Mouse (Mus musculus): ENCODE measurements at regions not wholly inside any gene's neighbourhood (a gene's known extent, or its start where the extent isn't known, plus 50 kb on each side); places are given as distances from the start of the nearest gene placed in this dataset.

DNA sequence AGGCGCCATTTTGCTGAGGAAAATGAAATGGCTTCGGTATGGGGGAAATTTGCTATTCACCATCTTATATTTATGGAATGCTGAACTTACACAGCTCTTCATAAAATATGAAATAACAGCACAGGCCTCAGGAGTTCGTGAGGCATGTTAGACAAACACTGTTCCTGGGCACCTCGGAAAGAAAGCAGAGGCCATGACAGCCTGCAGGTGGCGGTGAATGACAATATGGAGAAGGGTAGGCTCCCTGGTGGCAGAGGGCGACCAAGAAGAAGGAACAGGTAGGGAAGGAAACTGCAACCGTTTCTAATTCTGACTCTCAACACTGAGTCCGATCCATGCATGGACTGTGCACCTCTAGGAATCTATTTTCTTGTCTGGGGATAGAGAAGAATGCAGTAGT, 553.6 kb upstream of the Tmpo start:
- DNase-seq (ENCODE audit: low read depth) = no peak

DNA sequence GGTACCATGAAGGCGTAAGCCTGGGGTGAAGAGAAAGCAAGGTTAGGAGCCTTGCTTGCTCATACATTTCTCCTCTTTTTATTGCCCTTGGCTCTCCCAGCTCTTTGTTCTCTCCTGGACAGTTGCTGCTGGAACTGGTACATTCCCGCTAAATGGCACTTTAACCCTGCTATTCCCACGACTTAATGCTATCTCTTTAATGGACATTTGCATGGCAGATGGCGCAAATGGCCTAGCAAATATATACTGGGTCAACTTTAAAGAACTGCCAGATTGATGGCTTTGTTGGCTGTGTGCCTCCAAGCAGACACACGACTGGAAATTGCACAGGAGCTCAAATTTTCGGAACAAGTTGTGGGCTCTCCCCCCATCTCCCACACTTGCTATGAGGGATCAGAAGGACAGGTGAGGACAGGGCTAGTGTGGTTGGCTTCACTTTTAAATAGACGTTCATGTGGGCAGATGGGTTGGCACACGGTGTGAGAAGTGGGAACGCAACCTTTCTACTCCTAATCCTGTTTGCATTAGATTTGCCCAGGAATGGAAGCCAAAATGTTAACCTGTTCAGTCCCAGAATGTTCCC, 551.0 kb upstream of the Tmpo start:
- no peak for DNase-seq (ENCODE audit: low read depth)

DNA sequence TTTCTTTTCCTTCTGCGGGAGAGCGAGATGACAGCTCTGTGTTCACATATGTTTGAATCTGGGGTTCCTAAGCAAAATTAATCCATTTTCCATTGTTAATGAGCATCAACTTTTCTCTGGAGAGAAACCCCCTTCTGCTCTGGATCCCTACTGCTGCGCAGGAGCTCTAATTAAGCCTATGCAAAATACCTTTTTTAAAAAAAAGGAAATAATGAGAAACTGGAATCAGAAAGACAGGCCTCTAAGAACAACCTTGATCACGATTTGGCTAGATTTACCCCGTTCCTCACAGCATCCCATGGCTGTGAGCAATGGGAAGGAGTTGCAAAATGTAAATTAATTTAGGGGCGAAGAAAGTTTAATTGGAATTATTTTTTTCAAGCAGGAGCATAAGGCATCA, 548.9 kb upstream of the Tmpo start:
- no peak for DNase-seq (ENCODE audit: low read depth)

DNA sequence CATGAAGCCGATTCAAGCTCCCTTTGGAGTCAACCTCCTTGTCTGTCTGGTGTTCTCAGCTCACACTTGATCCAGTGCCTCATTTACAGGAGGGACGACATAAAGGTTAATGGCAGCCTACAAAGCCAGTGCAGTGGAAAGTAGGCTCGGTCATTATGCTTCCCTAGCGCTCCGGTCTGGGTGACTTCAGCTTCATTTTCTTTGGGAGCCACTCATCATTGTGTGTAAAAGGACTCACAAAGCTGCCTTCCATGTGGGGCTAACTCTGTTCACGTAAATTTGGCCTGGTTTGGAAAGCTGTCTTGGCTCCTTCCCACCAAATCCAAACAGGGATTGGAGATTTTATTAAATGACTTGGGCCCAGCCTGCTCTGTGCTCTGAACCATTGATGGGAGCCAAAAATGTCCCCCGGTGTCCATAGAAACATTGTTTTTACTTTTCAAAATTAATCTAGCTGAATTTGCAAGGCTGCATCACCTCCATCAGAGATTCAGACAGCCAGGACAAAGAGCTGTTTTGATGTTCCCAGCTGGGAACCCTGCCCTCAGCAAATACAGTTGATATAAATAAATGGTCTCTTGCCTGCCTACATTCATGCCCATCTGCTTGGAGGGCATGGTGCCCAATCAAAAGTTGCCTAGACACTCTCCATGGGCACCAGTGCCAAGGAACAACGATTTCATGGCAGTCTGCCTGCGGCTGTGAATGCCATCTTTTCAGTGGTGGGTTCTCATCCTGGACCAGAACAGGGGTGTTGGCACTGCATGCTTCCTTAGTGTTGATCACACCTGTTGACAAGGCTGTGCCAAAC, 538.7 kb upstream of the Tmpo start:
- DNase-seq (ENCODE audit: low read depth) = no peak

DNA sequence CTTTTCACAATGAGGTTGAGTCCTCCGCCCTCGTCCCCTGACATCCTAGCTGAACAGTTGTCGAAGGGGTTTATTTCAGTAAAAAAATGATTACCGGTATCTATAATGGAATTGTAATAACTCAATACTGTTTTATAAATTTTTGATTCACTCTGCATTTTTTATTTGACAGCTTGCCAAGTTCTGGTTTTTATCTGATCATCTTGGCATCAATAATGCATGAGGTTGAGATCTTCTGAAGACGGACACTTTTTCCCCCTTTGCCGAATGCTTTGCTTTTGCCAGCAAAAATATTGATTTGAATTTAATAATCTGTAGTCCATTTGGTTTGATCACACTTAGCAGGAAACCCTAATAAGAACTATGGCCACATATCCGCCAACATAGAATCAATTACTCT, 535.5 kb upstream of the Tmpo start:
- no peak for DNase-seq (ENCODE audit: low read depth)

DNA sequence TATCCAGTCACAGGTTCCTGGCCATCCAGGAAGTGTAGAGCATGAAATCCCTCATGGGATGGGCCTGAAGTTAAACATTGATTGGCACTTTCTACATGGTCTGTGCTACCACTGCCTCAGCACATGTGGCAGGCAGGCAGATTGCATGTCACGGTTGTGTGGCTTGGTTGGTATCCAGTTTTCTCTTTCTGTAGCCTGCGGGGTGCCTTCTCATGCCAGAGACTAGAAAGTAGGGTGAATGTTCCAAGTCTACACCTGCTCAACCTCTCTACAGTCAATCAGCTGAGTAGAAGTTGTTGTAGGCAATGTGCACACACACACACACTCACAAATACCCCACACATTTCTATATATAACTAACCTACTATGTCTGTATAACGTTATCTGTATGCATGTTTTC, 533.5 kb upstream of the Tmpo start:
- no peak for DNase-seq (ENCODE audit: low read depth)

DNA sequence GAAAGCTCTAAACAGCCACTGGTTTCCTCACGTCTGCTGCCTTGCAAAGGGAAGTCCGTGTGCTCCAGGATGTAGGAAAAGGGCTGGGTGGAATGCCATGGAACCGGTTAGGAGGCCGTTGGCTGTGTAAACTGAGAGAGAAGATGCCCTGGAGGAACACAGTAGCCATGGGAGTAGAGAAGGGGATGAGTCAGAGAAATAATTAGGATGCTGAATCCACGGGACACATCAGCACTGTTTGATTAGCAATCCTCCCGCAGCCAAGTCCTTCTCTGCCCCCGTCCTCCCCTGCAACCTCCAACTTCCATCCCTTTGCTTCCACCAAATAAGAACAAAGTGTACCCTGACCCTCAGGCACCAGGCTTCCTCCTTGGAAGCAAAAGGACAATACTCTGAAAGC, 532.4 kb upstream of the Tmpo start:
- no peak for DNase-seq (ENCODE audit: low read depth)

DNA sequence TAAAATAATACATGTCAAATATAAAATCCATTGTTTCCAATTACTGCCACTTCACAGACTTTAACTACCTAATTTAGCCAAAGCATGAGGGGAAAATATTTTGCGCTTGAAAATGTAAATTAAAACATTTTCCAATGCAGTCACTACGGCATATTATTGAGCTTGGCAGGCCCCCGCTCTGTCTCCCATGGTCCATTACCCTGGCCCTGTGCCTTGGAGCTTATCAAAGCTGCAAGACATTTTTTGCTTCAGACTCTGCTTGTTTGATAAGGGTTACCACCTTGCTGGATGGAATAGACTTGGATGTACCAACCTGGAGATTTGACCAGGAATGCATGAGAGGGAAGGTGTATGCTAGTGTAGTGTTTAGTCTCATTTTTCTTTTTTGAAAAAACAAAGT, 525.7 kb upstream of the Tmpo start:
- DNase-seq (ENCODE audit: low read depth) = no peak

DNA sequence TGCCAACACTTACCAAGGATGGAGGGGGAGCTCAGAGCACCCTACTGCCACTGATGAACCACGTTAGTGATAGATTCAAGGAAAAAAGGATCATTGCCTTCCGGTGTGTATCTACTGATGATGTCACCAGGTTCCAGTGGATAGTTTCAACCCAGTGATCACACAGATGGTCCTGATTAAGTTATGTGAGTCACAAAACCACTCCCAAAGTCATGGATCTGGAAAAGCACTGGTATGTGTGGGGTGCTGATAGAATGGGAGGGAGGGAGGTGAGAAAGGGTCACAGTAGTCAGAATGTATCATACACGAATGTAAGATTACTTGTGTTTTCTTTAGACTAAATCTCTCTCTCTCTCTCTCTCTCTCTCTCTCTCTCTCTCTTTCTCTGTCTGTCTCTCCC, 523.6 kb upstream of the Tmpo start:
- no peak for DNase-seq (ENCODE audit: low read depth)

DNA sequence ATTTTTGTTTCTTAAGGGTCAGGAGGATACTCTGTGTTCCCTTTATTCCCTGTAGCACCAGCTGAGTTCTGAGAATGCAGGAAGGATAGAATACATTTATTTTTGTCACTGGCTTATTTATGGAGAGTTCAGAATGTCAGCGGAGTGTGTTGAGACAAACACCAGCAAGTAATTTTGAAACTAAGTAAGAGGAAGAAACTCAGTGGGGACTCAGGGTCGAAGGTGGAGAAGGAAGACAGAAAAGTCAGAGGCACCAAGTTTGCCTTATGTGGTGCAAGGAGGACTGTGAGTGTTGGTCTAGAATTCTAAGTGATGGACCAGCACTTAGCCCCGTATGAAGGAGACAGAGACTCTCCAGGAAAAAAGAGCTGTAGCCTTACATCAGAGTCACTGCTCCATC, 520.7 kb upstream of the Tmpo start:
- no peak for DNase-seq (ENCODE audit: low read depth)

DNA sequence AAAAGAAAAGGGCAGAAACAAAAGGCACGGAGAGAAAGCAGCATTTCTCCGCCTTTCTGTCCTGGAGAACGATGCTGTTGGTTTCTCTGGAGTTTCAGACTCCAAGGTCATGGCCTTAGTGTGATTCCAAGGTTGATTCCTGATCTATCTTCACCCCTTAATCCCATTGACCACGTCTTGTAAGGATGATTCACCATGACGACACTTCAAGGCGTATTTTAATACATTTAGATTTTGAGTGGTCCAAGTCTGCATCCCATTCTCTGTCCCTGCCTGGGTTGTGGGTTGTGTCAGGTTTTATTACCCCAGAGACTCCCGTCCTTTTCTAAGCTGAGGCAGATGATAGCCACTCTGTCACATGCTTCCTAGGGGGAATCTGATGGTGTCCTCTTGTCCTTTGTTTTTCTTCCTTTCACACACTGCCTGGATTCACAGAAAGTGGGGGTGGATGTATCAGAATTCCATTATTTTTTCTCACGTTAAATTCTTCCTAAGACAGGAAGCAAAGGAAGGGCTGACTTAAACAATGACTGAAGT, 505.0 kb upstream of the Tmpo start:
- no peak for DNase-seq (ENCODE audit: low read depth)

DNA sequence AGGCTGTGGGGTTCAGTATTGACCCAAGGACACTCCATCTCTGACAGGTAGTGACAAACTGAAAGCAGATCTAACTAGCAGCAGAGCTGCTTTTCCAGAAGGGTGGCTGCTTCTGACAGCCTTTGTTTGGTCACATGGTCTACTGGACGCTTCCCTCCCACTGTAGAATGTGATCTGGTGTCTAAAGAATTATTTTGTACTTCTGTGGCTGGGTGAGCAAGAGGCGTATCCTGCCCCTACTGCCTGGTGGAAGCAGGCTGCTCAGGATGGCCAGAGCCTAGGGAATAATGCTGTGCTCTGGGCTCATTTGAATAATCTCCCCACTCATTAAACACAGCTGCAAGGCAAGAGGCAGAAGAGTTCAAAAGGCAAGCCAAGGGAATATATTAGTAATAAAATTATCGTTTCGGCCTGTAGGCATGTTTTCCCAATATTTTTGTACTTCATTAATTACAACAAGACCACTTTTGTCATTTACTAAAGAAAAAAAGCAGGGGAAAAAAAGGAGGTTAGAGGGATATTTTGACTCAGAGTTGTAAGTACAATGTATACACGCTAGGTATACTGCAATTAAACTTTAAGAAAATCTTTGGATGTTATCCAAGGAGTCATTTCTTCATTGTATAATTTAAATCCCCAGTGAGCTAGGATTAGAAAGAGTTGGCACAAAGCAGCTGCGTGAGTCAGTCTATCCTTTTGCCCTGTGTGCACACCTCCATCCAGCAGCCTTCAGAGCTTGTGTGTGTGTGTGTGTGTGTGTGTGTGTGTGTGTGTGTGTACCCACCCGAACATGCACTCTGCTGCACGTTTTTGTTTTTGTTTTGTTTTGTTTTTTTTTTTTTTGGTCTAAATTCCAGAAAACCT, 504.3 kb upstream of the Tmpo start:
- DNase-seq (ENCODE audit: low read depth) = no peak

DNA sequence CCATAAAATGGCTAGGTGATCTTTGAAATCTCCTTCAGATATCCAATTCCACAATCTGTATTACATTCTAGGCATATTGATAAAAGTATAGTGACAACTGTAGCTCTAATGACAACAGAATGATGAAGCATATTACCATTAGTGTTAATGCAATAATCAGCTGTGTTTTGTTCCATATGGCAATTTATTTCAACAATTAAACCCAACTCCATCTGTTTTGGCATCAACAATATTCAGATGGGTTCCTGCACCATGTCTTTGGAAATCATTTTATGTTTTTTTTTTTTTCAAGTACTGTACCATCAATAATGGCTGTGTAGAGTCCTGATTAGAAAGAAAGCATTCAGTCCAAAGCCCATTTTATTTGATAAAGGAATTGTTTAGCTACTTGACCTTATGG, 498.5 kb upstream of the Tmpo start:
- DNase-seq (ENCODE audit: low read depth) = no peak

DNA sequence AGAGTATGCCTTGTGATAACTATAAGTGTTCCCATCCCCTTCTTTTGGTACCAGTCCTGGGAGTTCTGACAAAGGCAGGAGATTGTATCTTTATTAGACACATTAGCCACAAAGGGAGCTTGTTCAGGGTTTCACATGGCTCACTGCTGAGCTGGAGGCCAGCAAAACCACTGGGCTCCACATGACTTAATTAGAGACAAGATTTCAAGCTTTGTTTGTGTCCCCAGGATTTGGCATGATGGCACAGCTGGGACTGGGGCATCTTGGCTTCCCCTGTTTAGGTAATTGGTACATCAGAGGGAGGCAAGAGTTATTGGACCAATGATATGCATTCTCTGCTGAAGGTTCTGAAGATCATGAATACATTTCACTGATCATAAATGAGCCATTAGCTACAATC, 456.8 kb upstream of the Tmpo start:
- no peak for DNase-seq (ENCODE audit: low read depth)

DNA sequence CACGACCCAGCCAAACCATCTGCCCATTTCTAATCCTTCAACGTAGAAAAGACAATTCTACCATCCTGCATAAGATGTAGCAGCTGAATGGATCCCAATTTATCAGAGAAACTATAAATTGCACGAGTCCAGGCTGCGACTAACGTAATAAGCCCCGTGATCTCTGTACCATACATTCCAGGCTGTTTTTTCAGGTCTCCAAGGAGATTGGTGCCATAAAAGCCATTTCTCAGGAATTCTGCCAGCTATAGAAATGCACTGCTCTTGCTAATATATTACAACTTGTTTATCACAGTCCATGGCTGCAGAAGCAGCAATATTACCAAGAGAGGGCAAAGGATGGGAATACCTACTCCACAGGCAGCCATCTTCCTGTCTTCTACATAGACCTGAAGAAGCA, 447.6 kb upstream of the Tmpo start:
- DNase-seq (ENCODE audit: low read depth) = no peak

DNA sequence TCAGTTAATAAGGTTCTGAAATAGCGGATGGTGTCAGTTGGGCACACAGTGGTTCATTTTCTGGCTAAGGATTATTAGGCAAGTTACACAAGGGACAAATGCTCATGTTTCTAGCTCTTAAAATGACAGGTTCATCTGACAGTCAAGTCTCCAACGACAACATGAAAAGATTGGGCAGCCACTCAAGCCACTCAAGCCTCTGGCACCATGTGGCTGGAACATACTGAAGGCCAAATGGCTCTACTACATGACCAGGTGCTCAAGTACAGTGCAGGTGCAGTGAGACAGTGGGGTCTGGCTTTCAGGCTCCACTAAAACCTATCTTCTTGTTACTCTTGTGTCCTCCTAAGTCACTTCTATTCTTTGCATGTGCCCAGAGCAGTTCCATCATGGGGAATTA, 441.2 kb upstream of the Tmpo start:
- DNase-seq (ENCODE audit: low read depth) = no peak

DNA sequence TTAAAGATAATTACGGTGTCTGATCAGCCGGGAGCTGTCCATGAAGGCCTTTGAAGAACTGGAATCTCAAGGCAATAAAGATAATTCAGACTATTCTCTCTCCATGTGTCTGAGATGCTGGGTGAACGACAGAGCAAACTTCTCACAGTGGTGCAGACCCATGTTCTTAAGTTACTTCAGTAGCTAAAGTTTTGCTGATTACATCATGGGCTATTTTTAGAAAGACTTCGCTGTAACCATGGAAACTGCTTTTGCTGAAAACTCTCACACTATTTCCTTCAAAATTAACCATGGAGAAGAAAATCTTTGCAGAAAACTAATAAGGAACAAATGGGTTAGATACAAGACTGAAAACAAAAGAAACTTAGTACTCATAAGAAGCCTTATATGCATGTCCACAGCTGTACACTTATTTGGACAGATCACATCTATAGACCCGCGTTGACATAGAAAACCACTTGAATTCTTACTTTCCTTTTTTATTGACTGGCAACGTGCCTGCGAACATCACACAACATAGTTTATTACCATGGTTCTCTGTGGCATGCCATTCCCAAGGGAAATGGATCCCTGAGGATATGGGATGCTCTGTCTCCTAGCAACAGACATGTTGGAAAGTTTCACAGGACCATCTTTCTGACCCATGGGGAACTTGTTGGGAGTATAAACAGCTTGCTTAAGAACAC, 432.8 kb upstream of the Tmpo start:
- no peak for DNase-seq (ENCODE audit: low read depth)

DNA sequence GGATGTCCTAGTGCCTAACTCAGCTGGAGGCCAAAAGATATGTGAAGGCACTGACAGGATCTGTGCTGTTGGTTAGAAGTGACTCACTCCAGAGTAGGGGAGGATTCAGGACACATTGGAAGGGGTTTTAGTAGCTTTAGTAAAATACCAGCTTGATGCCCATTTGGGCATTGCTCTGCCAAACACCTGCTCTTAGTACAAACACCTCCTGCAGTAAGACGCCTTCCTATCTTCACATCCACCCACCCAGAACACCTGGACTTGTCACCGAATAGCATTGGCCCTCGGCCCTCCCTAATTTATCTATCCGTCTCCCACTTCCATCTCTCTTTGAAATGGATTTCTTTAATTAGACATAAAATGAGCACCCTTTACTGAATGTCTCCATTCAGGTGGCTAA, 430.9 kb upstream of the Tmpo start:
- DNase-seq (ENCODE audit: low read depth) = no peak

DNA sequence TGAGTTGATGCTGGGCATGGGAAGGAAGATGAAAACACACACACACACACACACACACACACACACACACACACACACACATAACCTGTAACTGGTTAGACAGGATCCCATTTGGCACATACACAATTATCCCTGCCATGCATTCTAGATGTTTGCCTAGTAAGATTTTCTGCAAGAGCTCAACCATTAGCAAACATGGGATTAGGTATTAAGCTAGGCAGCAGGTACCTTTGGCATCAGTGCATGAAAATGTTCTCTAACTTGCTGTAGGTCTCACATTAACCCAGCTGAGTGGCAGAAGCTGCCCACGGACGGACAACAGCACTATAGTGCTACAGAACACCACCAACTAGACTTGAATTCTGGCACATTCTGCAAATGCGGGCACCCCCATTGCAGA, 413.8 kb upstream of the Tmpo start:
- no peak for DNase-seq (ENCODE audit: low read depth)

DNA sequence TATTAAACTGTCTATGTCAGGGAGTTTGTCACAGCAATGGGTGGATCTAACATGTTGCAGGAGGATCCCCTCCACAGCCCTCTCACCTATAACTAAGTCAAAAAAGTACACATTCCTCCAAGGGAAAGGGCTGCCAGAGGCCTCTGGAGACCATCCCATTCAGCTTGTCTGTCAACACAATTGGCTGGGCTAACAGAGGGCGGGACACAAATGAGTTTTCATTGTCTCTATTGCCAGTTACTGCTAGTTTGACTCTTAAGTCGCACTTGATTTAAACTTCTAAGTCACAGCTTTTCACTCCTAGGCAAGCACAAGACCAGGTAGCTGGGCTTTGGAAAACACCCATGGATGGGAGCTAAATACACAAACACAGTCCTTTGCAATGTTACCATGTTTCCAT, 412.3 kb upstream of the Tmpo start:
- DNase-seq (ENCODE audit: low read depth) = no peak

DNA sequence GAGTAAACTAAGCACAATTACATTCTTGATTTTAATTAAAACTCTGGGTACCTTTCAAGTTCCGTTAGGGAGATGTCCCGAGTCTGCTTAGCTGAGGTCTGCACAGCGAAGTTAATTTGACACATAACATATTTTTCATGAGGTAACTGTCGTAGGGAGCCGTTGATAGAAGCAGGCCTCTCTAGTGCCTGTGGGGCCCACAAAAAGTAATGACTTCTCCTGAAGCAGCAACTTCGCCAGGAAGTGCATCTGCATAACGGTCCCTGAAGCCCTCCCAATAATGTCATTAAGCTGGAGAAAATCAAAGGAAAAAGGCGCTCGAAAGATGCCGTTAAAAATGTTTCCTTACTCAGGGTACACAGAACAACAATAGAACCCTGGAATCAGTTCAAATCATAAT, 410.7 kb upstream of the Tmpo start:
- DNase-seq (ENCODE audit: low read depth) = no peak

DNA sequence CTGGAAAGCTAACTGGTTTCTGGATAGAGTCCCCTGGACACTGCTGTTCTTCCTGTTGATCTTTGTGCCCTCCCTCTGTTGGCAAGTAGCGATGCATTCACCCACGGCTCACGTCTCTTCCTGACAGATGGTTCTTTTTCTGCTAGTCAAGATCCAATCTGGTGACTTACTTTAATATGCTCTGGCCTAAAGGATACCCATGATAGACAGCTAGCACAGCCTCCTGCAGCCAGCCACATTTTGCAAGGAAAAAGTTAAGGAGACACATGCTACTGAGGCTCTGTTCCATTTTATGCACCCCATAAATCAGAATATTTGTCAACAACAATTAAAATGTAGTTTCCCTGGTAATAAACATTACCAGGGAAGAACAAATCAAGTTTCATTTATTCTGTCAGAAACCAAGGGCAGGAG, 410.3 kb upstream of the Tmpo start:
- DNase-seq (ENCODE audit: low read depth) = no peak

Measured in induced T-regulatory cell, adult 2 months (primary cell).